ENCODE assay signal across 26 mouse cellular contexts in the genomic region with DNA sequence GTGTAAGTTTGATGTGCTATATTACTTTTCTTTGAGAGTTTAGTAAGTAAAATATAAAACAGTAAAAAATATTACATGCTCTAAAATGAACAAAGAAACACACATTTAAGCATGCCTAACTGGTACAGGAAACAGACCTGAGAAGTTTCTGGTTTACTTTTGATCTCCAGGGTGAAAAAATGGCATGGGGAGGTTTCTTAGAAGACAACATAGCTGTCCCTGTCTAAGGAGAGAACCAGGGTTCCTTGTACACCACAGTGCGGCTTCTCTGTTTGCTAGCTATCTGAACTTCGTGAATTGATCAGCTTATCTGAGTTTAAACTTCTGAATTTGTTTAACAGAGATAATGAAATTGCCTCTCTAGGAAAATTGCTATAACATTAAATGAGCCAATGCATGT.
"Had no signal": no experiment of that assay in that cellular context is flagged by ENCODE, and none has a peak within 500 bp of the region (broad histone marks: within the 10 kb centered on the region; RNA-seq: fewer than 3 reads in every experiment).

No protein-coding gene starts in this region.

- H3K4me3 ChIP-seq: heart, adult 2 months; heart, embryonic 12.5 days; hindbrain, embryonic 10.5 days; hindbrain, embryonic 12.5 days; intestine, embryonic 15.5 days; kidney, embryonic 15.5 days; limb, embryonic 13.5 days; limb, embryonic 15.5 days; liver, embryonic 12.5 days had no signal

- H3K27ac ChIP-seq: heart, adult 2 months; hindbrain, embryonic 10.5 days; hindbrain, embryonic 12.5 days; hindbrain, embryonic 14.5 days; intestine, embryonic 15.5 days; kidney, embryonic 15.5 days; kidney, postnatal 0 days; limb, embryonic 13.5 days; limb, embryonic 15.5 days; liver, embryonic 12.5 days; liver, embryonic 14.5 days had no signal

- H3K27me3 ChIP-seq: heart, embryonic 12.5 days; hindbrain, embryonic 12.5 days; intestine, embryonic 15.5 days; kidney, embryonic 15.5 days; limb, embryonic 13.5 days; limb, embryonic 15.5 days; liver, embryonic 12.5 days had no signal

- H3K4me1 ChIP-seq: hindbrain, embryonic 10.5 days; hindbrain, embryonic 12.5 days; intestine, embryonic 15.5 days; kidney, embryonic 15.5 days; limb, embryonic 13.5 days; liver, embryonic 12.5 days had no signal

- DNase-seq: gastrocnemius, postnatal 14 days; gastrocnemius, postnatal 36 days; heart, adult 11 months; heart, adult 2 months; heart, postnatal 10 days; heart, postnatal 4 days; kidney, adult 18-20 months; kidney, adult 9 months; kidney, postnatal 14 days; kidney, postnatal 36 days; layer of hippocampus, adult 9-11 months; layer of hippocampus, postnatal 36 days; left cerebral cortex, postnatal 4 days had no signal

- H3K36me3 ChIP-seq: heart, embryonic 12.5 days; hindbrain, embryonic 10.5 days; hindbrain, embryonic 12.5 days; intestine, embryonic 15.5 days; kidney, embryonic 15.5 days; limb, embryonic 13.5 days; limb, embryonic 15.5 days; liver, embryonic 12.5 days had no signal

- ATAC-seq: hindbrain, embryonic 16.5 days; intestine, embryonic 15.5 days; intestine, postnatal 0 days; liver, embryonic 12.5 days had no signal
